Mouse (Mus musculus) intestine, embryonic 15.5 days (tissue): ENCODE data around the gene Hhatl. TPM values are rescaled to one million over a fixed set of nuclear protein-coding genes. Genes with fewer than 3 reads are reported as not detected.
A peak's percentile ranks its signal among the peaks of the same experiment; 100 is the strongest.

Experiments used
- ATAC-seq: fragments of 200-750 bp; cut with Nextera tagmentation; 2 replicates; pipeline ENCODE4 v1.8.0; 2017; ENCODE audit warnings: moderate TSS enrichment, moderate library complexity
- H3K27ac ChIP-seq: fragments of 300-500 bp; sonication (generic); 2 replicates; pipeline ENCODE4 v1.5.1; 2015; ENCODE audit warnings: mild to moderate bottlenecking, inconsistent platforms
- H3K27me3 ChIP-seq: fragments of 300-500 bp; sonication (generic); replicated peaks from 2 replicates; pipeline ENCODE4 v1.6.1; 2015; ENCODE audit warnings: inconsistent platforms
- H3K36me3 ChIP-seq: fragments of 300-500 bp; sonication (generic); 2 replicates; pipeline ENCODE4 v1.6.1; 2015; ENCODE audit warnings: inconsistent platforms
- H3K4me1 ChIP-seq: fragments of 300-500 bp; sonication (generic); replicated peaks from 2 replicates; pipeline ENCODE4 v1.6.1; 2015; ENCODE audit warnings: inconsistent platforms
- H3K4me2 ChIP-seq: fragments of 300-500 bp; sonication (generic); replicated peaks from 2 replicates; pipeline ENCODE4 v1.6.1; 2015; ENCODE audit warnings: mild to moderate bottlenecking, inconsistent platforms
- H3K4me3 ChIP-seq: fragments of 300-500 bp; sonication (generic); replicated peaks from 2 replicates; pipeline ENCODE4 v1.5.1; 2015; ENCODE audit warnings: inconsistent platforms
- H3K9ac ChIP-seq: fragments of 300-500 bp; sonication (generic); 2 replicates; pipeline ENCODE4 v1.6.1; 2015; ENCODE audit warnings: inconsistent platforms
- H3K9me3 ChIP-seq: fragments of 300-500 bp; sonication (generic); 2 replicates; pipeline ENCODE4 v1.6.1; 2016; ENCODE audit warnings: inconsistent platforms
- WGBS: fragments of 180-500 bp; shearing (Covaris S2); methylation state at CpG from one replicate; pipeline ENCODE4 v1.1.7; 2015; 5-methylcytosine and 5-hydroxymethylcytosine counted together
- polyA plus RNA-seq: library from polyadenylated mRNA; unstranded; fragments of >200 nt; fragmentation: Nextera tagmentation; extraction: Ambion mirVana; gene quantifications from 2 replicates; pipeline ENCODE4 v1.2.1, GENCODE M21; 2015

The Hhatl gene
- polyA plus RNA-seq, result 1.1 and 1.5 TPM in 2 replicates

DNA sequence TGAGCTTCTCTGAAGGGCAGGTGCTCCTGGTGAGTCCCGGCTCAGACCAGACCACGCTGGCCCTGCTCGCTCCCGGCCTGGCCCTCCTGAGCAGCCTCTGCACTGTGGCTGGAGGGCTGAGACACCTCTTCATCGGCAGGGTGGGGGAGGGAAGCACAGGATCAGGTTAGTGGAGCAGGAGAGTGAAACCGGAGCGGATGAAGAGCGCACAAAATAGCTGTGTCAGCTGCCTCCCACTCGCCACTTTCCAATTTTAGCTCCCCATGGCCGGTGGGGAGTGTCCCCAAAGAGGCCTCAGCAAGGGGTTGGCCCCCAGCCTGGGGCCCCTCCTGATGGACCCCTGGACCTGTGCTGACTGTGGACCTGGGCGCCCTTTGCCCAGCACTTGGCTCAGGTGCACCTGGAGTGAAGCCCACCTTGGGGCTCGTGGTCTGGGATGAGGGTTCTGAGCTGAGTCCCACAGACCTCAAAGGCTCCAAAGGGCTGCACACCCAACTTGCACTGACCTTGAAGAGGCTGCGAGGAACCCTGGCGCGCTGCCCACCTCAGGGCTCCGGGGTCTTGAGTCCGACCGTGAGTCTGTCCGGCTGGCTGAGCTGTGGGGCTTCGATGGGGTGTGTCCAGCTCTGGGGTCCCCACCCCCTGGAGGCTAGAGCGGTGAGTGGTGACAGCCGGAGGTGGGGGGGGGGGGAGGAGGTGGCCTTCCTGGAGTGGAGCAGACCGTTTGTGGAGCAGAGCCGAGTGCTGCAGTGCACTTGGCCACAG is at the start of gene Hhatl:
TSS of gene Hhatl (minus strand) at position 751 of the 765 bp plus-strand sequence.
- peak; percentile 18; the same call in 1 of the 2 replicates for ATAC-seq
- Histone ChIP-seq H3K27ac (0 out of 2 replicates have a peak within 1 kb of the TSS, but pooled peaks have one; percentile 3), H3K4me1 (peaks cover 15% of the 10 kb centered on the region), H3K36me3 (no peaks in the 10 kb centered on the region), H3K4me2 (peak within 1 kb of the TSS; percentile 6; the same call in 1 of the 2 replicates), H3K27me3 (no peaks in the 10 kb centered on the region; the same call in 1 of the 2 replicates), H3K4me3 (no peak within 1 kb of the TSS), H3K9ac (no peak within 1 kb of the TSS), H3K9me3 (no peaks in the 10 kb centered on the region)
- 46% methylated on average over 24 of the region's 24 CpGs for WGBS

DNA sequence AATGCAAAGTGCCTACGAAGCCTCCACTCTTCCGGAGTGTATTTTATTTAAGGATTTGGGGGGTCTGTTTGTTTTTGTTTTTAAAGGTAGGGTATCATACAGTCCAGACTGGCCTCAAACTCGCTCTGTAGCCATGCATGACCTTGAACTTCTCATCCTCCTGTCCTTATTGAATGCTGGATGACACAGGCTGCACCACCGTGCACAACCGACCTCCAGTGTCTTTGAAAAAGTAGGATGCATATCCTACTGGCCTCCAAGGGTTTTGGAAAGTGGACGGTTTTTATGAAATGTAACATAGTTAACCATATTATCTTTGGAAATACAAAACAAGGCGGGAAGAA is 47.3 kb upstream of the Hhatl start:
- peak; percentile 41; the same call in 1 of the 2 replicates for ATAC-seq
- Histone ChIP-seq H3K36me3 (no peaks in the 10 kb centered on the region), H3K4me2 (peak overlapping the region; percentile 88), H3K4me1 (0 out of 2 replicates have a peak, but pooled peaks cover 6% of the 10 kb centered on the region), H3K27ac (no peak overlapping the region), H3K4me3 (peak overlapping the region; percentile 46), H3K27me3 (no peaks in the 10 kb centered on the region), H3K9me3 (0 out of 2 replicates have a peak, but pooled peaks cover 4% of the 10 kb centered on the region), H3K9ac (peak overlapping the region; percentile 9)
- WGBS, result 34% methylated on average over 7 of the region's 7 CpGs

DNA sequence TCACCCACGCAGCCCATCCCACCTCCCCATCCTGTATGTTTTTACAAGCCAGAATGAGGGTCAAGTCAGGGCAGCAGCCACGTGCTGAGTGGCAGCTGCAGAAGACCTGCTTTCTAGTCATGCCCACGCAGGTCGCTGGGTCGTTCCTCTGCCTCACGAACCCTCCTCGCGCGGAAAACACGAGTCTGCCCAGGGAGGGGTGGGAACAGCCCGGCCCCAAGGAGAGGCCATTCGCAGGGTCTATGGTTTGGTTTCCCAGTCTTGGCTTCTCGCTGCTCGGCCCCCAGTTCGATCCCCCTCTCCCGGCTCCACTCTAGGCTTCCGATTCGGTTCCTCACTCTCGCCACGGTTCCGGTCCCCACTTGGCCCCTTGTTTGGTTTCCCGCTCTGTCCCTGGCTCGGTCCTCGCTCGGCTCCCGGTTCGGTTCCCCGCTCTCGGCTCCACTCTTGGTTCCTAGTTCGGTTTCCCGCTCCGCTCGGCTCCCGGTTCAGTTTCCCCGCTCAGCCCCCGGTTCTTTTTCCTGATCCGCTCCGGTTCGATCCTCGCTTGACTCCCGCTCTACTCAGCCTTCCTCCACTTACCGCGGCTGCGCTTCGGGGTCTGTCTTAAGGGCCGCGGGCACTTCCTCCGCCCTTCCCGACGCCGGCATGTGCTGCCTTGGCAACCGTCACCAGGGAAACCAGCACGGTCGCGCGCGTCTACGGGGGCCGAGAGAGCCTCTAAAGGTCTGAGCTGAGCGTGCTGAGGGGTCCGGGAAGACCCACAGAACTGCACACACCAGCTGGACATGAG is 46.7 kb upstream of the Hhatl start, which contains the start of gene Ccdc13:
TSS of gene Ccdc13 (minus strand) at position 633 of the 793 bp plus-strand sequence.
- Histone ChIP-seq H3K4me1 (0 out of 2 replicates have a peak, but pooled peaks cover 6% of the 10 kb centered on the region), H3K27ac (no peak within 1 kb of the TSS), H3K4me3 (peak within 1 kb of the TSS; percentile 46), H3K9me3 (0 out of 2 replicates have a peak, but pooled peaks cover 4% of the 10 kb centered on the region), H3K4me2 (peak within 1 kb of the TSS; percentile 88), H3K27me3 (no peaks in the 10 kb centered on the region), H3K9ac (peak within 1 kb of the TSS; percentile 9), H3K36me3 (no peaks in the 10 kb centered on the region)
- WGBS, result 6% methylated on average over 61 of the region's 61 CpGs
- ATAC-seq, result peak; percentile 86

DNA sequence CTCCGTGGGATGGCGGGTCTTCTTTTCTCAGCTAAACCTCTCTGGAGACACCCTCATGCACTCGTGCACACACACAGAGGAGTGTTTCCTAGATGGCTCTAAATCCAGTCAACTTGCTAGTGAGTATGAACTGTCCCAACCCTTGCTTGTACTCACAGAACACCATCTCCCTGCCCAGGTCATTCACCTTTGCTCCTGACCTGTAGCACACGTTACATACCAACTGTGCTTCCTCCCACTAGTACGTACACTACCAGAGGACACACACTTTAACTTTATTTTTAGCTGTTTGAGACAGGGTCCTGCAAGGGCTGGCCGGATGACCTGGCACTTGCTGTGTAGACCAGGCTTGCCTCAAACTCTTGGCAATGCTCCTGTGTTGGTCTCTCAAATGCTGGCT is 45.7 kb upstream of the Hhatl start:
- H3K27me3 ChIP-seq, result no peaks in the 10 kb centered on the region
- 87% methylated on average over 6 of the region's 6 CpGs for WGBS
- H3K9ac ChIP-seq, result no peak overlapping the region
- 0 out of 2 replicates have a peak, but pooled peaks cover 6% of the 10 kb centered on the region for H3K4me1 ChIP-seq
- ATAC-seq, result no peak
- H3K9me3 ChIP-seq, result 0 out of 2 replicates have a peak, but pooled peaks cover 4% of the 10 kb centered on the region
- no peak overlapping the region for H3K27ac ChIP-seq
- H3K4me3 ChIP-seq, result no peak overlapping the region
- H3K4me2 ChIP-seq, result no peak overlapping the region
- no peaks in the 10 kb centered on the region for H3K36me3 ChIP-seq

DNA sequence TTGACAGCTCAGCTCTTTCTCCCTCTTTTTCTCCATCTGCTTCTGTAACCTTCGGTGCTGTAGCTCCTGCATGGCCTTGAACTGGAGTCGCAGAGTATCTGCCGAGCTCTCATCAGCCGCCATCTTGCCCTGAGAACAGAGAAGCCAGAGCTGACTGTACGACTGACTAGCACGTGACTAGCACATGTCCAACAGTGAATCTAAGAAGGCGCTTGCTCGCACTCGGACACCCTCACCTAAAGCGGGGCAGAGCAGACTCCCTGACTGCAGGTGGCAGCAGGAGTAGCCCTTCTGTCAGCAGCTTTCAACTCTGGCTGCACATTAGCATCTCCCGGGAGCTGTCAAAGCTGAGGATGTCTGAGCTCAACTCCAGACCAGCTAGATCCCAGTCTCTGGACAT is 41.5 kb upstream of the Hhatl start:
- Histone ChIP-seq H3K4me2 (no peak overlapping the region), H3K9ac (no peak overlapping the region), H3K4me1 (0 out of 2 replicates have a peak, but pooled peaks cover 2% of the 10 kb centered on the region), H3K36me3 (no peaks in the 10 kb centered on the region), H3K27me3 (no peaks in the 10 kb centered on the region), H3K4me3 (no peak overlapping the region), H3K27ac (no peak overlapping the region), H3K9me3 (0 out of 2 replicates have a peak, but pooled peaks cover 4% of the 10 kb centered on the region)
- no peak for ATAC-seq
- WGBS, result 75% methylated on average over 11 of the region's 11 CpGs

DNA sequence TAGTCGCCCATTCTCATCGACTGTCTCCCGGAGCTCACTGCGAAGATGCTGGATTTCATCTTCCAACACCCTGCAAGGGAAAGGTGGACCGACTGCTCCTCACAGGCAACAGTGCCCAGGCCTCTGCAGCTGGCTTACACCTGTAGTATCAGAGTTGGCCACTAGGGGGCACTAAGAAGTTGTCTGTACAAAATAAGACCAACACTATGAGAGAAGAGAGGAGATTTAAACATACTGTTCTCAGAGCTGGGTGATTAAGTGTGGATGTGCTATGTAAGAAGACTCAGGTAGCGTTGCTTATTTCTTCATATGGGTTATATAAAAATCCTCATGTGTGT is 38.6 kb upstream of the Hhatl start:
- Histone ChIP-seq H3K9ac (no peak overlapping the region), H3K4me3 (no peak overlapping the region), H3K27me3 (no peaks in the 10 kb centered on the region), H3K4me2 (no peak overlapping the region), H3K27ac (no peak overlapping the region), H3K9me3 (0 out of 2 replicates have a peak, but pooled peaks cover 4% of the 10 kb centered on the region), H3K36me3 (no peaks in the 10 kb centered on the region), H3K4me1 (no peaks in the 10 kb centered on the region)
- ATAC-seq, result peak; percentile 69
- WGBS, result 31% methylated on average over 6 of the region's 6 CpGs

DNA sequence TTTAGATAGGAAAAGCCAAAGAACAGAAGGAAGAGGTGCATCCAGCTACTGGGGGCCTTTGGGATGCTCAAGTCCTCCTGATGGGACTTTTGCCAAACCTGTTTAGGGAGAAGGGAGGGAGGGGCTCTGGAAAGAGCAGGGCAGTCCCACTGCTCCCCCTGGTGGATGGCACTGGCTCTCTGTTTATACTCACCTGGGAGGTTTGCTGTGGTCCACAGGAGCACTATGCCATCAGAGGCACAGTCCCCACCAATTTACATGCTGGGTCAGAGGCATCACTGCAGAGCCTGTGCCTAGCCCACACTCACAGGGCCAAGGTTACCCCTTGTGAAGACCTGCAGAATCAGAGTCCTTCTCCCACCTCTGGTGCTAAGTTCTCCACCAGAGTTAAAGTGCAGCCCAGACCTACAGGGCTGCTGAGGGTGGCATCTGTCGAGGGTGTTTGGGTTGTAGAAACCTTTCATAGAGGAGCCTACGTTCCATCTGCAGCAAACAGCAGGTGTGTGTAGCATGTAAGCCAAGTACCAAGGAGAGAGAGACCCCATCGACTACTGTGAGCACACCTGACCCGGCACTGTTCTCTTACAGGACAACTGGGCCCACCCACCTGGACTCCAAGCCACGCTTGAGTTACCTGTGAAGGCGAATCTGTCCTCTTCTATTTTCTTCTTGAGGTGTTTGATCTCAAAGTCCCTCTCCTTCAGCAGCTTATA is 38.1 kb upstream of the Hhatl start:
- WGBS, result 82% methylated on average over 6 of the region's 6 CpGs
- Histone ChIP-seq H3K36me3 (no peaks in the 10 kb centered on the region), H3K9me3 (0 out of 2 replicates have a peak, but pooled peaks cover under 1% of the 10 kb centered on the region), H3K27me3 (no peaks in the 10 kb centered on the region), H3K4me2 (no peak overlapping the region), H3K9ac (no peak overlapping the region), H3K27ac (no peak overlapping the region), H3K4me3 (no peak overlapping the region), H3K4me1 (no peaks in the 10 kb centered on the region)
- no peak for ATAC-seq

DNA sequence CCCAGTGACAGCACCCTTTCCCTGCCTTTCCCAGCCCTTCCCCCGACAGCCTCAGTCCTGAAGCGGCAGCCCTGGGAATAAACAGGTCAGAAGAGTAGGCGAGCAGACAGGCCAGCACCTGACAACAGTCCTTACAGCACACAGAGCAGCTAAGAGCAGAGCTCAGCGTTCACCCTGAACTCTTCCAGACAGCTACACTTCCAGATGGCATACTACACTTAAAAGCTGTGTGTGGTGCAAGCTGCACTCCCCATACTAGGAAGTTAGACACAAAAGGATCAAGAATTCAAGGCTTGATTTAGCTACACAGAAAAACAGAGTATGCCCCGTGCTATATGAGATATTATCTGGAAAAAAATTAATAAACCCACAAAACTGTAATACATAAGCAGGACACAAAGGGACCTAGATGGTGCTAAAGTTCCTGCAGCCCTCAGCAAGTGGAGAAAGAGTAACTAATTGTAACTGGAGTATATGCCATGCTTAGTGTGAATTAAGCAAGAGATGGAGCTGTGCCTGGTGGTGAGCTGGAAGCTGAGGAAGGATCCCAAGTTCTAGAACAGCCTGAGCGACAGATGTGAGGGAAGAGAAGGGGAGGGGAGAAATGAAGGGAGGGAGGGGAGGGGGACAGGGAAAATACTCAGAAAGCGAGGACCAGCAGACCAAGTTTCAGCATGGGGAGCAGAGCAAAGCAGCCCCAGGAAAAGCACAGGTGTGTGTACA is 37.1 kb upstream of the Hhatl start:
- Histone ChIP-seq H3K27ac (no peak overlapping the region), H3K9ac (no peak overlapping the region), H3K36me3 (no peaks in the 10 kb centered on the region), H3K4me1 (no peaks in the 10 kb centered on the region), H3K4me3 (no peak overlapping the region), H3K4me2 (no peak overlapping the region), H3K9me3 (no peaks in the 10 kb centered on the region), H3K27me3 (no peaks in the 10 kb centered on the region)
- ATAC-seq, result no peak
- 60% methylated on average over 7 of the region's 7 CpGs for WGBS

DNA sequence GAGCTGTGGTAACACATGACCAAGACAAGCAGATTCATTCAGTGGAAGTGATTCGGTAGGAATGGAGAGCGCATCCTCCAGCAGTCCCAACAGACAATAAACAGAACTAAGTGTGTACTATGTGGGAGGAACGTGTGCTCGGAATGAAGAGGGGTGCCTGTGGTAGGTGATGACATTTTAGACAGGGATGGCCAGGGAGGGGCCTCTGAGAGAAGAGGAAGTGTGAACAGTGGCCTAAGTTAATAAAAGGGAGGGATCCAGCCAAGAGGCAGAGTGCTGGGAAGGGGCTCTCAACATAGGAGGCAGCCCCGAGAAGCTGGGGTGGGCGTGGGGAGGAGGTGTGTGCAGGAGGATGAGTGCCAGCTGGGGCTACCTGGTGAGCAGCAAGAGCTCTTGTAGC is 36.0 kb upstream of the Hhatl start:
- ATAC-seq, result no peak
- Histone ChIP-seq H3K27ac (no peak overlapping the region), H3K36me3 (no peaks in the 10 kb centered on the region), H3K27me3 (no peaks in the 10 kb centered on the region), H3K9ac (no peak overlapping the region), H3K4me2 (no peak overlapping the region), H3K9me3 (no peaks in the 10 kb centered on the region), H3K4me1 (no peaks in the 10 kb centered on the region), H3K4me3 (no peak overlapping the region)
- 57% methylated on average over 6 of the region's 6 CpGs for WGBS

DNA sequence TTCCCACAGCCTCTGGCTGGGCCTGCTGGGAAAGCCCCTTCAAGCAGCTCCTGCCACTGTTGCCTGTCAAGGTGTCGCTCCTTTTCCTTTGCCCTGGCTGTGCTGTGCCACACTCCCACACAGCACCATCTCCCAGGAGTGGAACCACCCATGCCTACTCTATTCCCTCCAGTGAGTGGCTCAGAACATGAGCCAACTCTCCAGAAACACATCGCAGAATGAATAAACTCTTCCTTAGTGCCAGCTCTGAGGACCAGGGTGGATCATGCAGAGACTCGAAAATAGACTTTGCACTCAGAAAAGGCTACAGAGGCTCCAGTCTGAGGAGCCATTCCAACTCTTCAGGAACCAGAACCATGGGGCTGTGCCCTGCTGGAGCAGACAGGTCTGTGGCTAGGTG is 34.0 kb upstream of the Hhatl start:
- H3K4me3 ChIP-seq, result no peak overlapping the region
- 86% methylated on average over 3 of the region's 3 CpGs for WGBS
- no peak overlapping the region for H3K4me2 ChIP-seq
- ATAC-seq, result no peak
- H3K36me3 ChIP-seq, result no peaks in the 10 kb centered on the region
- H3K27ac ChIP-seq, result no peak overlapping the region
- no peak overlapping the region for H3K9ac ChIP-seq
- no peaks in the 10 kb centered on the region for H3K4me1 ChIP-seq
- H3K9me3 ChIP-seq, result no peaks in the 10 kb centered on the region
- H3K27me3 ChIP-seq, result no peaks in the 10 kb centered on the region

DNA sequence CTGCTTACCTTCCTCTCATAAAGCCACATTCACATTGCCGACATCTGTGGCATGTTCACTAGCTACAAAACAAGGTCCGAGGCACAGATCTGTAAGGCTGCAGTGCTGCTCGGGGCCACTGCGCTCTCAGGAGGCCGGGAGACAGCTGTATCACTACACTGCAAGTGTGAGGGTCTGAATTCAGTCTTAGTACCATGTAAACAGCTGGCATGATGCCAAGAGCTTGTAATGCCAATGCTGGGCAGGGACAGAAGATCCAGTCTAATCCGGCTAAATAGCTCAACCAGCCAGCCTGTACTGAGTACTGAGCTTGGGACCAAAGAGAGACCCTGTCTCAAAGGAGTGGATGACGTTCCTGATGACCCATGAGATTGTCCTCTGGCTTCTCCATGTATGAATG is 31.7 kb upstream of the Hhatl start:
- H3K9ac ChIP-seq, result no peak overlapping the region
- no peak for ATAC-seq
- WGBS, result 81% methylated on average over 7 of the region's 7 CpGs

More for the DNA sequence above, 31.7 kb upstream of the Hhatl start:
- H3K27ac ChIP-seq, result no peak overlapping the region
- H3K36me3 ChIP-seq, result no peaks in the 10 kb centered on the region
- H3K27me3 ChIP-seq, result no peaks in the 10 kb centered on the region
- no peak overlapping the region for H3K4me2 ChIP-seq
- no peak overlapping the region for H3K4me3 ChIP-seq
- H3K9me3 ChIP-seq, result no peaks in the 10 kb centered on the region
- 0 out of 2 replicates have a peak, but pooled peaks cover 3% of the 10 kb centered on the region for H3K4me1 ChIP-seq
